Mouse (Mus musculus) kidney, embryonic 15.5 days (tissue): ENCODE measurements around the gene Iqcd. TPM values are rescaled to one million over a fixed set of nuclear protein-coding genes. Genes with fewer than 3 reads are reported as not detected.

Experiments used
- ATAC-seq: fragments of 200-750 bp; cut with Nextera tagmentation; replicated peaks from 2 replicates; pipeline ENCODE4 v1.8.0; 2017; ENCODE audit warnings: moderate TSS enrichment; ENCODE audit not compliant: low FRiP score
- H3K27ac ChIP-seq: fragments of 300-500 bp; sonication (generic); 2 replicates; pipeline ENCODE4 v1.5.1; 2015; ENCODE audit warnings: mild to moderate bottlenecking, inconsistent platforms
- H3K27me3 ChIP-seq: fragments of 300-500 bp; sonication (generic); 2 replicates; pipeline ENCODE4 v1.6.1; 2015; ENCODE audit warnings: inconsistent platforms
- H3K36me3 ChIP-seq: fragments of 300-500 bp; sonication (generic); 2 replicates; pipeline ENCODE4 v1.6.1; 2015; ENCODE audit warnings: inconsistent platforms
- H3K4me1 ChIP-seq: fragments of 300-500 bp; sonication (generic); 2 replicates; pipeline ENCODE4 v1.6.1; 2015; ENCODE audit warnings: inconsistent platforms
- H3K4me2 ChIP-seq: fragments of 300-500 bp; sonication (generic); 2 replicates; pipeline ENCODE4 v1.6.1; 2015; ENCODE audit warnings: moderate library complexity, mild to moderate bottlenecking, inconsistent platforms
- H3K4me3 ChIP-seq: fragments of 300-500 bp; sonication (generic); replicated peaks from 2 replicates; pipeline ENCODE4 v1.5.1; 2015; ENCODE audit warnings: mild to moderate bottlenecking, inconsistent platforms
- H3K9ac ChIP-seq: fragments of 300-500 bp; sonication (generic); 2 replicates; pipeline ENCODE4 v1.6.1; 2015; ENCODE audit warnings: mild to moderate bottlenecking, inconsistent platforms
- H3K9me3 ChIP-seq: fragments of 300-500 bp; sonication (generic); replicated peaks from 2 replicates; pipeline ENCODE4 v1.6.1; 2016; ENCODE audit warnings: inconsistent platforms
- WGBS: fragments of 180-500 bp; shearing (Covaris S2); methylation state at CpG from one replicate; pipeline ENCODE4 v1.1.7; 2015; ENCODE audit warnings: mixed read lengths; 5-methylcytosine and 5-hydroxymethylcytosine counted together
- polyA plus RNA-seq: library from polyadenylated mRNA; unstranded; fragments of >200 nt; fragmentation: Nextera tagmentation; extraction: Ambion mirVana; gene quantifications from 2 replicates; pipeline ENCODE4 v1.2.1, GENCODE M21; 2015

Gene Iqcd
- polyA plus RNA-seq, 1 experiment from 2014 or later: 0.82 TPM

DNA sequence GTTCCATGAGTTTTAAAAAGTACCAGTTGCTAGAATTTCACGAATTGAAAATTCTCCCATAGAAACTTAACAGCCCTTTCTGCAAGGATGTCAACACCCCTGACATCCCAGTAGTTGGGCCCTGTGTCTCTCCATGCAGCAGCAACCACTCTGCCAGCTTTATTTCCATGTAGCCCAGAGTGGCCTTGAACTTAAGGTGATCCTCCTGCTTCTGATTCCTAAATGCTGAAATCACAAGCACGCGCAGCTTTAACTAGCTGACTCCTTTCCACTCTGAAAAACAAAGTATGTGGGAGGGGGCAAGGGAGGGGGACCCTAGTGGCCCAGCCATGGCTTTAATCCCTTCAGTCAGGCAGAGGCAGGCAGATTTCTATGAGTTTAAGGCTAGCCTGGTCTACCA is 18.5 kb downstream of the Iqcd start:
- WGBS: 68% methylated on average over 3 of the region's 3 CpGs
- H3K9ac ChIP-seq: no peak overlapping the region
- H3K27ac ChIP-seq: no peak overlapping the region
- peaks cover 13% of the 10 kb centered on the region for H3K36me3 ChIP-seq
- ATAC-seq: no peak
- no peak overlapping the region for H3K4me3 ChIP-seq
- H3K4me1 ChIP-seq: peaks cover 21% of the 10 kb centered on the region
- no peaks in the 10 kb centered on the region for H3K9me3 ChIP-seq
- H3K27me3 ChIP-seq: no peaks in the 10 kb centered on the region
- H3K4me2 ChIP-seq: no peak overlapping the region

DNA sequence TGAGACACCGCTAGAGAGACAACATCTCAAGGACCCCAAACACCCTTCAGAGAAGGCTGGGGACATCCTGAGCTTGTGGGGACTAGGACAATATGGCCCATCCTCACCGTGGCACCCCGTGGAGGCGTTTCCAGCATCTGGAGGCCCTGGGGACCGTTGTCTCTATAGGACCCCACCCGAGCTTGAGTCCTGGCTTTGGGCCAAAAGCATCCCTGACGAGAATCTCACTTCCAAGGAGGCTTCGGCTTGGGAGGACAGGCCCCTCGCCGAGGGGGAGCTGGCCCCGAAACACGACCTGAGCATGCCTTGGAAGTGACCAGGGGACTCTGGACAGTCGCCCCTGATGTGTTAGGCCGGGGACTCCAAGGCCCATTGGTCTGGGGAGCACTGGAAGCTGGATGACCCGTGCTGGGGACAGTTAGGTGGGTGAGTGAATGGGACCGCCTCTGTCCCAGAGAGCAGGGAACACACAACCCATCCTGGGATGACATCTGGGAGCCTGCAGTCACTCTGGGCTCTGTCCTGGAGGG is 20.5 kb downstream of the Iqcd start:
- Histone ChIP-seq H3K9ac (no peak overlapping the region), H3K4me3 (no peak overlapping the region), H3K9me3 (no peaks in the 10 kb centered on the region), H3K36me3 (peaks cover 13% of the 10 kb centered on the region), H3K27ac (no peak overlapping the region), H3K4me1 (peaks cover 28% of the 10 kb centered on the region), H3K4me2 (no peak overlapping the region), H3K27me3 (no peaks in the 10 kb centered on the region)
- WGBS: 84% methylated on average over 16 of the region's 16 CpGs
- no peak for ATAC-seq

DNA sequence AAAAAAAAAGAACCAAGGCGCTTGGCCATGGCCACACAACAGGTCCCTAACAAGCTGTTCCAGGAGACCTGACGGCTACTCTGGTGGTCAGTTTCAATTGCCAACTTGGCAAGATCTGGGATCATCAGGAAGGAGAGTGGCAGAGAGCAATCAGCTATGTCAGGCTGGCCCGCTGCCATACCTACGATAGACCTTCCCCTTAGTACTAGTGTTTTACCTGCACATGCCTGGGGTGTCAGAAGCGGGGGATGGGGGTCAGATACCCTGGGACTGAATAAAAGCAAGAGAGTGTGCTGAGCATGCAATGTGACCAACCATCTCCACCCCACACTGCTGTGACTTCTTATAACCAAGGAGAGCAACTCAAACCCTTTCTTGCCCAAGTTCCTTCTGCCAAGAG is 22.1 kb downstream of the Iqcd start:
- Histone ChIP-seq H3K27ac (no peak overlapping the region), H3K9me3 (no peaks in the 10 kb centered on the region), H3K36me3 (peaks cover 23% of the 10 kb centered on the region), H3K9ac (peak overlapping the region; percentile 59; the same call in 1 of the 2 replicates), H3K4me2 (peak overlapping the region; percentile 86), H3K27me3 (no peaks in the 10 kb centered on the region), H3K4me3 (0 out of 2 replicates have a peak overlapping the region, but pooled peaks have one; percentile 63), H3K4me1 (peaks cover 28% of the 10 kb centered on the region)
- 92% methylated on average over 5 of the region's 5 CpGs for WGBS
- no peak for ATAC-seq

DNA sequence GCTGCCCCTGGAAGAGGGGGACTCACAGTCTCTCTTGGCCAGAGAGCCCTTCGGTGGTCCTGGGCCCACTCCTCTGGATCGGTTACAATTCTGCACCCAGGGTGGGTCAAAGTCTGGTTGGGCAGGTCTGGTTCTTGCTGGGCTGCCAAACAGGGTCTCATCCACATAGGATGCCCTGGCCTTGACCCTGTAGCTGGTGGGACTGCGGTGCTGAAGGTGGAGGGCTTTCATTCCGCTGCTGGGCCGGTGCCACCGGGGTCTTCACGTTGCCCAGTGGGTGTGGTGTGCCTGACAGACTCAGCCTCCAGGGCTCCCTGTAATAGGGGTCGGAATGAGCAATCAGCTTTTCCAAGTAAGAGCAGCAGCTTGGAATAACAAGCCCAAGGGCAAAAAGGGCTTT is 22.6 kb downstream of the Iqcd start:
- H3K36me3 ChIP-seq: peaks cover 28% of the 10 kb centered on the region
- H3K9me3 ChIP-seq: no peaks in the 10 kb centered on the region
- ATAC-seq: no peak
- H3K27ac ChIP-seq: no peak overlapping the region
- peak overlapping the region; percentile 86 for H3K4me2 ChIP-seq
- 50% methylated on average over 8 of the region's 8 CpGs for WGBS
- peaks cover 28% of the 10 kb centered on the region for H3K4me1 ChIP-seq
- H3K27me3 ChIP-seq: no peaks in the 10 kb centered on the region
- H3K9ac ChIP-seq: peak overlapping the region; percentile 59
- H3K4me3 ChIP-seq: peak overlapping the region; percentile 63

DNA sequence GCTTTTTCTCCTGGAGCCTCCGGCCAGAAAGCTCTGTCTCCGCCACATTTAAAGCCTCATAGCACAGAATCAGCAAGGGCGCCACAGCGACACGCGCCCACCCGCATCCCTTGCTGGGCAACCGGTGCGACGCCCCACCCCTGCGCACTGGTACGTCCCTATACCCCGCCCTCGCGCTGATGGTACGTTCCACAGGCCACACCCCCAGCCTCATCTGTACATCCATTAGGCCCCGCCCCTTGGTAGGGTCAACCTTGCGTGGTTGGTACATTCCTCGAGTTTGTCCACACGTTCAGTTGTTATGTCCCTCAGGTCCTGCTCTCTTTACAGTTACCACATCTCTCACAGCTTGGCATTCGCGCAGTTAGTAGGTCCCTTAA is 23.6 kb downstream of the Iqcd start, which contains the start of the genes Rita1 and Ddx54:
Gene Rita1, minus strand, starts transcription at position 148 of the 380 bp plus-strand sequence.
Gene Ddx54, plus strand, starts transcription at position 298 of the 380 bp plus-strand sequence.
- peak within 1 kb of the TSS; percentile 86 for H3K4me2 ChIP-seq
- peak; percentile 89 for ATAC-seq
- H3K9me3 ChIP-seq: no peaks in the 10 kb centered on the region
- H3K27ac ChIP-seq: peak within 1 kb of the TSS; percentile 91
- H3K9ac ChIP-seq: peak within 1 kb of the TSS; percentile 59
- peak within 1 kb of the TSS; percentile 63 for H3K4me3 ChIP-seq
- WGBS: under 1% methylated on average over 22 of the region's 22 CpGs
- H3K27me3 ChIP-seq: no peaks in the 10 kb centered on the region
- H3K4me1 ChIP-seq: peaks cover 28% of the 10 kb centered on the region
- H3K36me3 ChIP-seq: peaks cover 38% of the 10 kb centered on the region

DNA sequence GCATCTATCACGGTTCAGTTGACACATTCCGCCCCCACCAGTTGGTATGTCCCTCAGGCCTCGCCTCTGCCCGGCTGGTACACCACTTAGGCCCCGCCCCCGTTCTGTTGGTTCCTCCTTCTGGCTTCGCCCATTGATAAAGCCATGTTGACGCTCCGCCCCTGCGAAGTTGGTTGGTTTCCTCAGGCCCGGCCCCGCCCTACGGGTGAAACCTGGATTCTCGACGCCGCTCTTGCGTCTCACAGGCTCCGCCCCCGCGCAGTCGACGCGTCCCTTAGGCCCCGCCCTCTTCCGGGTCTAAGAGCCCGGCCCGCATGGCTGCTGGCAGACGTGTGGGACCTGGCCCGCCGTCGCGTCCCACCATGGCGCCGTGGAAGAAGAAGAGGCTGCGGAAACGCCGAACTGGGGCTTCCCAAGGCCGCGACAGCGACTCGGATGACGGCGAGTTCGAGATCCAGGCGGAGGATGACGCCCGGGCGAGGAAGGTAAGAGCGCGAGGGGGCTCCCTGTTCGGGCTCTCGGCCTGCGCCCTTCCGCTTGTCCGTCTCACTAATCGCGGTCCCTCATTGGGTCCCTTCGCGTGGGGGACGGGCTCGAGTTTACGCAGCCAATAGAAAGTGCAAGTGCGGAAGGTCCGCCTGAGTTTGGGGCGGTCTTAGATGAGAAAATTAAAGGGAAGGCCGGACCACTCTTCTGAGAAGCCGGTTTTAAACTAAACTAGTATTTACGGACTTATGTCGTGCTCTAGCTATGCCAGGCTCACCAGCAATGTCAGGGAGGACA is 24.2 kb downstream of the Iqcd start:
- Histone ChIP-seq H3K9ac (peak overlapping the region; percentile 59), H3K36me3 (peaks cover 42% of the 10 kb centered on the region), H3K9me3 (no peaks in the 10 kb centered on the region), H3K4me3 (peak overlapping the region; percentile 63), H3K4me2 (peak overlapping the region; percentile 86), H3K4me1 (peaks cover 28% of the 10 kb centered on the region), H3K27me3 (no peaks in the 10 kb centered on the region), H3K27ac (peak overlapping the region; percentile 91)
- ATAC-seq: peak; percentile 93
- under 1% methylated on average over 69 of the region's 69 CpGs for WGBS

DNA sequence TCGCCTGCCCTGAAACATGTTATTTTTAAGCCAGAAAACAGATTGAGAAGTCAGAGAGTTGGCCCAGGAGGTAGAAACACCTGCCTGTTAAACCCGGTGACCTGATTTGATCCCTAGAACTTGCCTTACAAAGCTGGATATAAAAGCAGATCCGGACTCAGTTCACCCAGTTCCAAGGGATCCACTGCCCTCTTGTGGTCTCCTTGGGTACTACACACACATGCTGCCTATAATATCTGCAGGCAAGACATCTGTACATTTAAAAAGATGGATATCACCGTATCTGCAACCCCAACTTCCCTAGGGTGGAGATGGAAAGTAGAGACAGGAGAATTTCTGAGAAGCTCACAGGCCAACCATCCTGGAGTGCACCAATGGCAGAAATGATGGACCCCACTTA is 27.1 kb downstream of the Iqcd start:
- Histone ChIP-seq H3K27me3 (no peaks in the 10 kb centered on the region), H3K9ac (no peak overlapping the region), H3K4me2 (no peak overlapping the region), H3K4me1 (peaks cover 28% of the 10 kb centered on the region), H3K27ac (no peak overlapping the region), H3K36me3 (peaks cover 60% of the 10 kb centered on the region), H3K9me3 (no peaks in the 10 kb centered on the region), H3K4me3 (no peak overlapping the region)
- WGBS: 99% methylated on average over 4 of the region's 4 CpGs
- ATAC-seq: no peak

DNA sequence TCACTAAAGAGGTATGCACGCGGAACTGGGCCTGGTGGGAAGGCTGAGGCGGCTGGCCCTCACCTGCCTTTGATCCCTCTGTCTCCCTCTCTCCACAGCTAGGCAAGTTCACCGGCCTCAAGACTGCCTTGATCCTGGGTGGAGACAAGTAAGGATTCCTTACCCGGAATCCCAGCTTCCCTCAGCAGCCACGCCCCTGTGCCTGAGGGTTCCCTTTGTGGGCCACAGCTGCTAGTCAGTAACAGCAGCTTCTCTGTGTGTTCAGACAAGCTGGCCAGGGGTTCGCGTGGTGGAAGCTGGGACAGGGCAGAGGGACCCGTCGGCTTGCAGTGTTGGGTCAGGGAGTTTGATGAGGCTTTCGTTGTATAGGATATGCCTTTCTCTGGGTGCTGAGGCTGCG is 30.0 kb downstream of the Iqcd start:
- ATAC-seq: no peak
- Histone ChIP-seq H3K4me1 (peaks cover 25% of the 10 kb centered on the region), H3K27me3 (no peaks in the 10 kb centered on the region), H3K4me2 (no peak overlapping the region), H3K4me3 (no peak overlapping the region), H3K36me3 (peaks cover 88% of the 10 kb centered on the region), H3K9me3 (no peaks in the 10 kb centered on the region), H3K27ac (no peak overlapping the region), H3K9ac (no peak overlapping the region)
- WGBS: 86% methylated on average over 12 of the region's 12 CpGs

DNA sequence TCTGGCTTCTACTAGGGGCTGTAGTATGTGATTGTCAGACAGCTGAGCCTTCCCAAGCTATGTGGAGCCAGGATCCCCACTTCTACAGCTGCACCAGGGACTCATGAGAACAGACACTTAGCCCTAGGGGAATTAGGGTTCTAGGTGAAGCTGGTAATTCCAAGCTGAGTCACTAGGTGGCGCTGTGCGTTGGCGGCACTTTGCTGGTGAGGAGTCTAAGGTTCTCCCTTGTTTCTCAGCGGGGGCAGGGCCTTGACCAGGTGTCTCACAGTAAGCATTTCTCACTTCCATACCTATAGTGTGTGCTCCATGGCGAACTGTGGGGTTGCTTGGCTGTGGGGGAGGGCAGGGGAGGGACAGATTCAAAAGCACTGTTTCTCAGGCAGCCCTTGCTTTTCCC is 30.4 kb downstream of the Iqcd start:
- Histone ChIP-seq H3K4me1 (peaks cover 21% of the 10 kb centered on the region), H3K9ac (no peak overlapping the region), H3K9me3 (no peaks in the 10 kb centered on the region), H3K4me2 (no peak overlapping the region), H3K36me3 (peaks cover 93% of the 10 kb centered on the region), H3K27ac (no peak overlapping the region), H3K4me3 (no peak overlapping the region), H3K27me3 (no peaks in the 10 kb centered on the region)
- WGBS: 18% methylated on average over 5 of the region's 5 CpGs
- ATAC-seq: no peak

DNA sequence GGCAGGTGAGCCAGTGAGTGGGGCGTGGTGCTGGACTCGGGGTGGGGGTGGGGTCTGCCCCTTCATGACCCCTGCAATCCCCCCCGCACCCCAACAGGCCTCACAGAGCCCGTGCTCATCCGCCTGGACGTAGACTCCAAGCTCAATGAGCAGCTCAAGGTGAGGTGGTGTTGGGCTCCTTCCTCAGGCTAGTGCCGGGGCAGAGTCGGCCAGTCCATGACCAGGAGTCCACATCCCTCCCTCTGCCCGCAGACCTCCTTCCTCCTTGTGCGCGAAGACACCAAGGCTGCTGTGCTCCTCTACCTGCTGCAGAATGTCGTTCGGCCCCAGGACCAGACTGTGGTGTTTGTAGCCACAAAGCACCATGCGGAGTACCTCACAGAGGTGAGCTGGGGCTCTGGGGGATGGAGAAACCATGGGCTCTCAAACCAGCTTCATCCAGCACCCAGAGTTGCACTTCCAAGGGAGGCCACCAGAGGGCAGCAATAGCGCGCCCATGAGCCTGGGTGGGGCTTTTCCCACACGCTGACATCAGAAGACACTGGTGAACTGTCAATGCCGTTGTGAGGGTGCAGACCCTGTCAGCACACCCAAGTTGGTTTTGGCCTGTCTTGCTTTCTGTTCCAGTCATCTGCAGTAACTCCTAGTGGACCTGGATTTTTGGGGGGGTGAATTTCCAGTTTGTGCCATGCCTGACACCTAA is 31.7 kb downstream of the Iqcd start:
- Histone ChIP-seq H3K27ac (peak overlapping the region; percentile 39; the same call in 1 of the 2 replicates), H3K27me3 (no peaks in the 10 kb centered on the region), H3K9me3 (no peaks in the 10 kb centered on the region), H3K4me3 (no peak overlapping the region), H3K9ac (no peak overlapping the region), H3K4me1 (peaks cover 13% of the 10 kb centered on the region), H3K4me2 (no peak overlapping the region), H3K36me3 (peaks cover 100% of the 10 kb centered on the region)
- peak; percentile 30; the same call in 1 of the 2 replicates for ATAC-seq
- 66% methylated on average over 18 of the region's 18 CpGs for WGBS

DNA sequence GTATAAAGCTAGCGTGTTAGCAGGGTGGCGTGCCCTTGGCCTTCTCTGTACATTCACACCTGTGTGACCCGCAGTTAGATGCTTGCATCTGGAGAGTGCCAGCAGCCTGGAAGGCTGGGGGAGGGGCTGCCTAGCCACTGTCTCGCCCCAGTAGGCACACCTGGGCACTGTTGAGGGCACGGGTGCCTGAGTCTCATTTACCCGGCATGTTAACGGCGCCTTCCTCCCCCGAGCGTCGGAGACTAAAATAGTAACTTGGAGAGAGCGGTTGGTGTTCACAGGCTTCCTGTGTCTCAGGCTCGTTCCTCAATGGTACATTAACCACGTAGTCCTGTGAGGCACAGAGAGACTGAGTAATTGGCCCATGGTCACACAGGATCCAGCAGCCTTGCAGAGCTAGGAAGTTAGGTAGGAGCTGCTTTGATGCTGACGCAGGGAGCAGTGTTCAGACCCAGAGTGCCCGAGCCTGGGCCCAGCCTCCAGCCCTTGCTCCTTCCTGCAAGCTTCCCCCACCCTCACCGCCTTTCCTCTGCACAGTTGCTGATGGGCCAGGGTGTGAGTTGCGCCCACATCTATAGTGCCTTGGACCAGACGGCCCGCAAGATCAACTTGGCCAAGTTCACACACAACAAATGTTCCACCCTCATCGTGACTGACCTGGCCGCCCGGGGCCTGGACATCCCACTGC is 32.4 kb downstream of the Iqcd start:
- Histone ChIP-seq H3K9ac (no peak overlapping the region), H3K36me3 (peaks cover 100% of the 10 kb centered on the region), H3K27me3 (no peaks in the 10 kb centered on the region), H3K4me1 (peaks cover 13% of the 10 kb centered on the region), H3K27ac (peak overlapping the region; percentile 39; the same call in 1 of the 2 replicates), H3K9me3 (no peaks in the 10 kb centered on the region), H3K4me3 (no peak overlapping the region), H3K4me2 (no peak overlapping the region)
- 76% methylated on average over 23 of the region's 23 CpGs for WGBS
- peak; percentile 17; the same call in 1 of the 2 replicates for ATAC-seq
